Mouse (Mus musculus) small intestine, adult 2 months (tissue): Measurements from ENCODE around the gene Chst11. TPM values are rescaled to one million over a fixed set of nuclear protein-coding genes. Genes with fewer than 3 reads are reported as not detected.

Source experiments
- H3K27ac ChIP-seq: fragments of 200-500 bp; 2 replicates; pipeline ENCODE4 v1.5.1; 2012; ENCODE audit warnings: low read depth, low read length, control low read depth, inconsistent platforms; ENCODE audit not compliant: insufficient read depth
- H3K27me3 ChIP-seq: fragments of 200-500 bp; 2 replicates; pipeline ENCODE4 v1.6.1; 2012; ENCODE audit warnings: mild to moderate bottlenecking, moderate library complexity, low read length, inconsistent platforms; ENCODE audit not compliant: control insufficient read depth, insufficient read depth
- H3K36me3 ChIP-seq: fragments of 200-500 bp; 2 replicates; pipeline ENCODE4 v1.6.1; 2012; ENCODE audit warnings: mild to moderate bottlenecking, low read length, control low read depth, inconsistent platforms; ENCODE audit not compliant: control insufficient read depth, insufficient read depth
- H3K4me1 ChIP-seq: fragments of 200-500 bp; 2 replicates; pipeline ENCODE4 v1.6.1; 2012; ENCODE audit warnings: low read length, inconsistent platforms, mixed read lengths; ENCODE audit not compliant: control insufficient read depth, insufficient read depth, insufficient read length
- H3K4me3 ChIP-seq: fragments of 200-500 bp; 2 replicates; pipeline ENCODE4 v1.5.1; 2012; ENCODE audit warnings: low read depth, mild to moderate bottlenecking, control low read depth, inconsistent platforms, low read length, moderate library complexity
- CTCF ChIP-seq: fragments of 200-500 bp; IDR thresholded peaks from 2 replicates; pipeline ENCODE4 v1.5.1; 2012; ENCODE audit warnings: low read depth, mild to moderate bottlenecking, control low read depth, inconsistent platforms, low read length, moderate library complexity, mixed read lengths; ENCODE audit not compliant: insufficient replicate concordance, insufficient read length; ENCODE audit errors: extremely low read depth
- POLR2A ChIP-seq: fragments of 200-500 bp; IDR thresholded peaks from 2 replicates; pipeline ENCODE4 v1.6.1; 2012; ENCODE audit warnings: low read depth, mild to moderate bottlenecking, control low read depth, inconsistent platforms, low read length, moderate library complexity
- WGBS: fragments of 180-500 bp; shearing (Covaris S2); methylation state at CpG from one replicate; pipeline ENCODE4 v1.1.7; 2018; 5-methylcytosine and 5-hydroxymethylcytosine counted together
- polyA plus RNA-seq: library from polyadenylated mRNA; depleted of rRNA; stranded (reverse); fragments of >200 nt; gene quantifications from 2 replicates; pipeline ENCODE4 v1.2.3, GENCODE M21; 2012

Gene Chst11
- polyA plus RNA-seq, 1 experiment: 5.5 TPM

DNA sequence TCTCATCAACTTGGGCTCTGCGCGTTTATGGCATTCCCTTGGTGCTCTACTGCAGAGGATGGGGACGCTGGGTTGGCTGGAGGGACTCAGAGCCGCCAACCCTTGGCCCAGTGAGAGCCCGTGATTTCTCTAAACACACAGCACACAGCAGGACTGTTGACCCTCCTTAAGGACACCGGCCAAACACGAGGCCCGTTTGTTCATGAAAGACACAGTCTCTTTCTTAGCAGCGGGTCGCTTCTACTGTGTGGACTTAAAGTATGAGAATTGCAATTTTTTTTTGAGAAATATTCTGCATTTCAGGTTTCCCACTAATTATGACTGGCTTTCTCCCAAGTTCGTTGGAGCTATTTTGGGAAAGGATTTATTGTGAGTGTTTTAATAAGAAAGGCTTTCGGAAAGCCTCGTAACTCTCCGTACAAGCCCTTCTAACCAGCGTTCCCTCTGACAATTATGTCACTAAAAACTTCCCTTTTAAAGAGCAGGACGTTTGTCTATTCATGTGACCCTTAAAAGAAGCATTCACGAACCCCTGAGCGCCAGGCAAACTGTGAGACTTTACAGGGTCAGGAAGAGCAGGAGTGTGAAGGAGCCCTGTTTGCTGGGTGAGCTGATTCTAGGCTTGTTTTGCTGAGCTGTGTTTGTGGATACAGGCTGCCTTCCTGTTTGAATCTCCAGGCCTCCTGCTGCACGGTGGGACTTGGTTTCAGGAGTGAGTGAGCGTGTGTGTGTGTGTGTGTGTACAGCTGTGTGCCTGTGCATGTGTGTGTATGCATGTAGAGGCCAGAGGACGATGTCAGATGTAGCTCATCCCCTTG, 122.8 kb downstream of the Chst11 start:
- H3K4me1 ChIP-seq: peaks cover 10% of the 10 kb centered on the region; the same call in 1 of the 2 replicates
- TF ChIP-seq CTCF (no peak), POLR2A (no peak)
- H3K4me3 ChIP-seq: no peak overlapping the region
- 76% methylated on average over 21 of the region's 21 CpGs for WGBS
- no peak overlapping the region for H3K27ac ChIP-seq
- no peaks in the 10 kb centered on the region for H3K36me3 ChIP-seq
- no peaks in the 10 kb centered on the region for H3K27me3 ChIP-seq

DNA sequence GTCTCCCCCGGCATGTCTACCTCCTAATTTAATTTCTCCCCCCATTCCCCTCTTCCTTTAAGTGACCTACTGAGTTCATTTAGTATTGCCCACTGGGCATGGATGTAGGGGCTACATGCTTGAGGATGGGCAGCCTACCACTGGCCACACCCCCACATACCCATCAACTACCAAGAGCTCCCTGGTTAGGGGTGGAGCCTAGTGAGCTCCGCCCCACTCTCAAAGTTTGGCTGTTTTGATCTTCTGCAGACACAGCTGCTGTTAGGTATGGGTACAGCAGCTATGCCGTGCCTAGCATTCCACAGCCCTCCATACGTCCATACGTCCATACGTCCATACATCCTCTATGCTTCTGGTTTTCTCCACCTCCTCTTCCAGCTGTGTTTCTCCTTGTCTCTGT, 123.6 kb downstream of the Chst11 start:
- H3K27me3 ChIP-seq: no peaks in the 10 kb centered on the region
- WGBS: 94% methylated on average over 6 of the region's 6 CpGs
- peaks cover 10% of the 10 kb centered on the region; the same call in 1 of the 2 replicates for H3K4me1 ChIP-seq
- H3K4me3 ChIP-seq: no peak overlapping the region
- TF ChIP-seq POLR2A: no peak
- TF ChIP-seq CTCF: no peak
- no peak overlapping the region for H3K27ac ChIP-seq
- no peaks in the 10 kb centered on the region for H3K36me3 ChIP-seq

DNA sequence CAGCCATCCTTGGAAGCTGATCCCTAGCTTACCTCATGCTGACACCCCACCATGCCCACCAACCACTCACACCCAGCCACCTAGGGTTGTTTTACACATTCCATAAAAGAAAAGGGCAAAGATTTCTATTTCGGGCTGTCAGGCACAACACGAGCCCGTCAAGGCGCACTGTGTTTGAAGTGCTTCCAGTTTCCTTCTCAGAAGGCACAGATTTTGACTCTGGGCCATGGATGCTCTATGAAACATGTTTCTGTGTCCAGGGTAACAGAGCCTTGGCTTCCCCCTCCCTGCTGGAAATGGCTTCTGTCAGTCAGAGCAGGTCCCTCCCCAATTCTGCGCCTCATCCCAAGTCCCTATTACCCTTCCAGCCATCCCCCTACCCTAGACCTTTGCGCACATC, 125.7 kb downstream of the Chst11 start:
- Histone ChIP-seq H3K4me3 (no peak overlapping the region), H3K36me3 (no peaks in the 10 kb centered on the region), H3K27me3 (no peaks in the 10 kb centered on the region), H3K4me1 (peaks cover 10% of the 10 kb centered on the region), H3K27ac (no peak overlapping the region)
- WGBS: 77% methylated on average over 6 of the region's 6 CpGs
- TF ChIP-seq POLR2A (no peak), CTCF (no peak)

DNA sequence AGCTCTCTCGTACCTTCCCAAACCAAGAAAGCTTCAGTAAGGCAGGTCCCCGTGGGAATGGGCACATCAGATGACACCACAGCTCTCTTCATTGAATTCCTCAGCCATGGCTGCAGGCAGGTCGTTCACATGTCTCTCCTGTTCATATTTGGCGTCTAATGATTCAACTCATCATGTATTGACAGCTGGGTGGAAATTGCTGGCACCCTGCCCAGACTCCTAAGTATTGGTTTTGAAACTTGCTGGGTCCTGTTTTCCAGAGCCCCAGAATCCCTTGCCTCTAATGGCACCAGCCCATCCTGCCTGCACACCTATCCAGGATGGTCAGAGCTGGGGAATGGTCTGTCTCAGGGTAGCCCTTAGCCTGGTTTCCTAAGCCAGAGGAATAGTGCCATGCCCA, 127.0 kb downstream of the Chst11 start:
- TF ChIP-seq CTCF (no peak), POLR2A (no peak)

DNA sequence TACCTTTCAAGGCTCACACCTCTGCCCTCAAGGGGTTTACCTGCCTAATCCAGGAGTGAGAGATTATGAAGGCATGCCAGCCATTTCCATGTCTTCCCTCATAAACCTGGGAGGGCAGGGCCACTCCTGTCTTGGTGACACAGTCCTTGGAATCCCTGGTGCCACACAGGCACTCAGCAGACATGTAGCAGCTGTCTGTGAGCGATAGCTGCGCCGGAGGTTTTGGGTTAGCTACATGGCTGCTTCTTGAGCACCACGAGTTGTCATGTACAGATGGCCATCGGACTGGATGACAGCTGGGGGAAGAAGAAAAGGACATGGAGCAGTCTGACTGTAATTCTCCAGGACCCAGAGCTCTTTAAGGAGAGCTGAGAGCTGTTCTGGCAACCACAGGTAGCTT, 129.3 kb downstream of the Chst11 start:
- WGBS: 84% methylated on average over 5 of the region's 5 CpGs
- H3K4me3 ChIP-seq: no peak overlapping the region
- no peaks in the 10 kb centered on the region for H3K36me3 ChIP-seq
- no peaks in the 10 kb centered on the region for H3K27me3 ChIP-seq
- no peak overlapping the region for H3K27ac ChIP-seq
- H3K4me1 ChIP-seq: peaks cover 23% of the 10 kb centered on the region
- no peak for TF ChIP-seq CTCF
- no peak for TF ChIP-seq POLR2A

More for the DNA sequence above, 127.0 kb downstream of the Chst11 start:
- Histone ChIP-seq H3K4me3 (no peak overlapping the region), H3K27me3 (no peaks in the 10 kb centered on the region), H3K4me1 (peaks cover 7% of the 10 kb centered on the region), H3K36me3 (no peaks in the 10 kb centered on the region), H3K27ac (no peak overlapping the region)
- WGBS: 60% methylated on average over 4 of the region's 4 CpGs

DNA sequence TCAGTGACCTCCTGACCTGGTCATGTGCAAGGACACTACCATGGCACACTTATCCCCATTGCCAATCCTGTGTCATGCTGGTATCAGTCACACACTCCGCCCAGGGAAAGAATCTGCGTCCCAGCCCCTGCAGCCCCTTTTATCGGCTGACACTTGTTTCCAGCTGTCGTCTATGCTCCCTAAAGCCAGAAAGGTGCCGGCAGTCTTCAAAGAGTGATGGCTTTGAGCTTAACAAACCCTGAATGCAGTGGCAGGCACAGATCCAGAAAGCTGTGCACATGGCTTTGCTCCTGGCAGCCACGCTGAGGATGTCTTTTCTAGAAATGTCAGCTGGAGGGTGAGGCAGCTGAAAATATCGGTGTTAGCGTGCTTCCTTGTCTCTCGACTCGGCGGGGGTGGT, 131.6 kb downstream of the Chst11 start:
- no peaks in the 10 kb centered on the region for H3K36me3 ChIP-seq
- 50% methylated on average over 11 of the region's 11 CpGs for WGBS
- TF ChIP-seq POLR2A: no peak
- no peak for TF ChIP-seq CTCF
- peaks cover 22% of the 10 kb centered on the region for H3K4me1 ChIP-seq
- no peak overlapping the region for H3K27ac ChIP-seq
- H3K4me3 ChIP-seq: no peak overlapping the region
- H3K27me3 ChIP-seq: no peaks in the 10 kb centered on the region

DNA sequence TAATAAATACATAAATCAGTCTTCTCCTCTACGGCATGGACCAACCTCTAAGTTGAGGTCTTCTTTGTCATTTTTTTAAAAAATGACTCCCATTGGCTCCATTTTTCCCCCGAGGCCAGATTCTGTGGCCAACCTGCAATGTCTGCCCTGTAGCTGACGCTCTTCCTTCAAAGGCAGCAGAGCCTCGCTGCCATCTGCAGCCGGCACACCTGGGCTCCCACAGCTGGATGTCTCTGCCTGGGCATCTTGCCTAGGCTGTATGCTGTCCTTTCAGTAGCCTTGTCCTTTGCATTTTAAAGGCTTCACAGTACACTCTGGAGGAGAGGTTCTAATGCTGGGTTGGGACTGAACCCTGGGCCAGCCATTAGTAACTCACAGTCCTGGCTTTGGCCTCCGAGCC, 132.6 kb downstream of the Chst11 start:
- Histone ChIP-seq H3K27me3 (no peaks in the 10 kb centered on the region), H3K36me3 (no peaks in the 10 kb centered on the region), H3K4me3 (no peak overlapping the region), H3K27ac (no peak overlapping the region), H3K4me1 (peaks cover 18% of the 10 kb centered on the region)
- TF ChIP-seq POLR2A (no peak), CTCF (no peak)
- 83% methylated on average over 6 of the region's 6 CpGs for WGBS
